Comparison of ENCODE assay signal across 23 mouse cellular contexts in genomic region chr14:104356636-104357035, GRCm38 (mm10).
DNase-seq lines count a peak whose midpoint lies in the region; ATAC-seq lines count a peak whose summit lies in the region.
"Had no signal": no experiment of that assay in that cellular context is flagged by ENCODE, and none has a peak within 500 bp of the region (broad histone marks: within the 10 kb centered on the region; RNA-seq: fewer than 3 reads in every experiment).

No protein-coding gene starts in this region.

- 50% methylated on average over 1 of the region's 1 CpGs for WGBS in embryonic facial prominence, embryonic 14.5 days

- H3K9ac ChIP-seq in embryonic facial prominence, embryonic 14.5 days (ENCODE audit: low read depth, low read length): no peak overlapping the region
- H3K9ac ChIP-seq: limb, embryonic 13.5 days; liver, embryonic 12.5 days; neural tube, embryonic 15.5 days had no signal

- no peak overlapping the region for H3K27ac ChIP-seq in embryonic facial prominence, embryonic 14.5 days (replicated peaks; ENCODE audit: low read depth, low read length)
- H3K27ac ChIP-seq: heart, adult 2 months; limb, embryonic 13.5 days; liver, embryonic 12.5 days; neural tube, embryonic 15.5 days had no signal

- DNase-seq in cerebellum, postnatal 14 days: peak; percentile 46 to 60
- DNase-seq in cerebellum, adult 8-10 months: no peak
- peak; percentile 58 for DNase-seq in left cerebral cortex, postnatal 4 days
- DNase-seq in left cerebral cortex, postnatal 36 days (ENCODE audit: low spot score in 2 of 2): no peak
- peak; percentile 30 for DNase-seq in embryonic facial prominence, embryonic 14.5 days (ENCODE audit: low spot score)
- peak; percentile 83 for DNase-seq in retina, embryonic 14.5 days (ENCODE audit: low spot score)
- no peak for DNase-seq in heart, postnatal 25 days (ENCODE audit: low spot score)
- DNase-seq in MN1 (ENCODE audit: low spot score): no peak
- DNase-seq: cerebellum, adult 18-20 months; gastrocnemius, postnatal 36 days; heart, adult 2 months; heart, postnatal 36 days; kidney, adult 9 months; kidney, postnatal 25 days; layer of hippocampus, postnatal 36 days; lung, adult 18-20 months; lung, postnatal 10 days; right cerebral cortex, postnatal 25 days had no signal

- no peaks in the 10 kb centered on the region for H3K4me1 ChIP-seq in embryonic facial prominence, embryonic 14.5 days (ENCODE audit: control insufficient read depth, insufficient read depth, low read length)
- H3K4me1 ChIP-seq: limb, embryonic 13.5 days; liver, embryonic 12.5 days; neural tube, embryonic 15.5 days had no signal

- H3K27me3 ChIP-seq in embryonic facial prominence, embryonic 14.5 days (replicated peaks; ENCODE audit: control insufficient read depth, insufficient read depth, low read length): no peaks in the 10 kb centered on the region
- H3K27me3 ChIP-seq: limb, embryonic 13.5 days; liver, embryonic 12.5 days; neural tube, embryonic 15.5 days had no signal

- no peak overlapping the region for H3K4me3 ChIP-seq in embryonic facial prominence, embryonic 14.5 days (ENCODE audit: low read depth, low read length)
- H3K4me3 ChIP-seq: heart, adult 2 months; limb, embryonic 13.5 days; liver, embryonic 12.5 days; neural tube, embryonic 15.5 days had no signal

- H3K36me3 ChIP-seq in embryonic facial prominence, embryonic 14.5 days (ENCODE audit: control insufficient read depth, insufficient read depth, low read length): no peaks in the 10 kb centered on the region
- H3K36me3 ChIP-seq: G1E; limb, embryonic 13.5 days; liver, embryonic 12.5 days; neural tube, embryonic 15.5 days had no signal

- intact Hi-C loops in left cerebral cortex, postnatal 4 days (cut with DNase I): no loop called here
- intact Hi-C loops in left cerebral cortex, postnatal 36 days (cut with DNase I): no loop called here
- intact Hi-C loops in heart, postnatal 25 days (cut with DNase I): no loop called here

- ATAC-seq in embryonic facial prominence, embryonic 14.5 days (ENCODE audit: low read depth): peak; percentile 41; the same call in 1 of the 2 replicates
- ATAC-seq: intestine, embryonic 16.5 days; liver, embryonic 12.5 days had no signal

- H3K9me3 ChIP-seq in embryonic facial prominence, embryonic 14.5 days (ENCODE audit: control insufficient read depth, low read length): no peaks in the 10 kb centered on the region
- H3K9me3 ChIP-seq: limb, embryonic 13.5 days; liver, embryonic 12.5 days; neural tube, embryonic 15.5 days had no signal

- no peak overlapping the region for H3K4me2 ChIP-seq in embryonic facial prominence, embryonic 14.5 days (ENCODE audit: low read depth, low read length)
- H3K4me2 ChIP-seq: limb, embryonic 13.5 days; liver, embryonic 12.5 days; neural tube, embryonic 15.5 days had no signal

Comparison
In these comparisons a context has a peak if more than half of its experiments do, and no peak if none do; other contexts are left out.
1. DNase-seq: peak in cerebellum, postnatal 14 days (2 of 2), left cerebral cortex, postnatal 4 days (single experiment), embryonic facial prominence, embryonic 14.5 days (single experiment) and retina, embryonic 14.5 days (single experiment); none in cerebellum, adult 8-10 months (single experiment), left cerebral cortex, postnatal 36 days (0 of 2), heart, postnatal 25 days (single experiment) and MN1 (single experiment).